Mouse (Mus musculus): ENCODE data around the gene Prrt1. TPM values are rescaled to one million over a fixed set of nuclear protein-coding genes. Genes with fewer than 3 reads are reported as not detected.

Prrt1 gene
- under 1 TPM in 1 of 2 experiments, not detected in 1; 0.53 TPM for total RNA-seq (2023)

GRCm38 (mm10) chr17:34629221-34629751 is at the start of gene Prrt1:
Gene Prrt1 (plus strand): TSS chr17:34629533.

GRCm38 (mm10) chr17:34589681-34590101 is 39.6 kb upstream of the Prrt1 start, which contains the start of gene Gpsm3:
Gene Gpsm3 (plus strand): TSS chr17:34589806.

GRCm38 (mm10) chr17:34591029-34591993 is 38.0 kb upstream of the Prrt1 start, which contains the start of gene Pbx2:
Gene Pbx2 (plus strand): TSS chr17:34591266.

GRCm38 (mm10) chr17:34597566-34598095 is 31.7 kb upstream of the Prrt1 start, which contains the start of gene Ager:
Gene Ager (plus strand): TSS chr17:34597862.

GRCm38 (mm10) chr17:34603375-34604060 is 25.8 kb upstream of the Prrt1 start, which contains the start of gene Rnf5:
Gene Rnf5 (minus strand): TSS chr17:34603690.

GRCm38 (mm10) chr17:34604061-34604508 is 25.2 kb upstream of the Prrt1 start, which contains the start of gene Agpat1:
Gene Agpat1 (plus strand): TSS chr17:34604262.

GRCm38 (mm10) chr17:34615871-34616270 is 13.5 kb upstream of the Prrt1 start, which contains the start of gene Egfl8:
Gene Egfl8 (minus strand): TSS chr17:34615971.

GRCm38 (mm10) chr17:34627943-34628643 is 1.2 kb upstream of the Prrt1 start, which contains the start of gene Ppt2:
Gene Ppt2 (minus strand): TSS chr17:34628510.

GRCm38 (mm10) chr17:34644608-34645007 is 15.3 kb downstream of the Prrt1 start, which contains the start of gene Fkbpl:
Gene Fkbpl (plus strand): TSS chr17:34644764.

GRCm38 (mm10) chr17:34646906-34647787 is 17.8 kb downstream of the Prrt1 start, which contains the start of gene Atf6b:
Gene Atf6b (plus strand): TSS chr17:34647146.

GRCm38 (mm10) chr17:34670235-34670634 is 40.9 kb downstream of the Prrt1 start, which contains the start of gene Tnxb:
Gene Tnxb (plus strand): TSS chr17:34670535.

Other genes with a start within 250 kb of the Prrt1 start
- under 1 TPM; 0.57 to 0.69 TPM for gene BC051142, start 230.7 kb upstream of the Prrt1 start, total RNA-seq (2023)
- not detected for gene Btnl4, start 152.2 kb upstream of the Prrt1 start, total RNA-seq (2023)
- not detected for gene Btnl6, start 112.2 kb upstream of the Prrt1 start, total RNA-seq (2023)
- under 1 TPM; 0.22 to 0.87 TPM for gene Notch4, start 65.3 kb upstream of the Prrt1 start, total RNA-seq (2023)
- 100 to 1,000 TPM; 393 to 441 TPM for gene Gpsm3, start 39.7 kb upstream of the Prrt1 start, total RNA-seq (2023)
- 10 to 100 TPM; 83.0 to 93.9 TPM for gene Pbx2, start 38.3 kb upstream of the Prrt1 start, total RNA-seq (2023)
- gene Ager, start 31.7 kb upstream of the Prrt1 start, total RNA-seq (2023): 1 to 10 TPM; 7.1 to 8.5 TPM
- 10 to 100 TPM; 36.7 to 38.2 TPM for gene Rnf5, start 25.8 kb upstream of the Prrt1 start, total RNA-seq (2023)
- gene Agpat1, start 25.3 kb upstream of the Prrt1 start, total RNA-seq (2023): 10 to 100 TPM; 49.9 to 51.8 TPM
- 1 to 10 TPM; 2.7 to 7.8 TPM for gene Egfl8, start 13.6 kb upstream of the Prrt1 start, total RNA-seq (2023)
- gene Ppt2, start 1.0 kb upstream of the Prrt1 start, total RNA-seq (2023): 10 to 100 TPM; 33.7 to 40.0 TPM
- 10 to 100 TPM in 1 of 2 experiments, 1 to 10 TPM in 1; 9.7 to 16.6 TPM for gene Fkbpl, start 15.2 kb downstream of the Prrt1 start, total RNA-seq (2023)
- gene Atf6b, start 17.6 kb downstream of the Prrt1 start, total RNA-seq (2023): 10 to 100 TPM; 61.2 to 71.9 TPM
- gene Tnxb, start 41.0 kb downstream of the Prrt1 start, total RNA-seq (2023): under 1 TPM in 1 of 2 experiments, not detected in 1; 0.07 TPM
- 1 to 10 TPM in 1 of 2 experiments, under 1 TPM in 1; 0.38 to 1.2 TPM for gene C4b, start 114.3 kb downstream of the Prrt1 start, total RNA-seq (2023)
- not detected for gene Cyp21a1, start 175.0 kb downstream of the Prrt1 start, total RNA-seq (2023)
- 10 to 100 TPM; 39.4 to 40.7 TPM for gene Stk19, start 207.4 kb downstream of the Prrt1 start, total RNA-seq (2023)
- gene Dxo, start 207.5 kb downstream of the Prrt1 start, total RNA-seq (2023): 10 to 100 TPM; 46.2 to 53.2 TPM
- 10 to 100 TPM; 83.2 to 91.6 TPM for gene Skiv2l, start 220.7 kb downstream of the Prrt1 start, total RNA-seq (2023)
- 10 to 100 TPM; 24.1 to 27.8 TPM for gene Nelfe, start 220.9 kb downstream of the Prrt1 start, total RNA-seq (2023)
- gene Cfb, start 233.0 kb downstream of the Prrt1 start, total RNA-seq (2023): under 1 TPM; 0.64 to 0.73 TPM
- gene Zbtb12, start 249.9 kb downstream of the Prrt1 start, total RNA-seq (2023): 1 to 10 TPM; 2.7 to 2.8 TPM